Mouse (Mus musculus) lung, embryonic 15.5 days (tissue): ENCODE data around the gene Pdcd2. TPM values are rescaled to one million over a fixed set of nuclear protein-coding genes. Genes with fewer than 3 reads are reported as not detected.

Source experiments
- ATAC-seq: fragments of 200-750 bp; cut with Nextera tagmentation; 2 replicates; pipeline ENCODE4 v1.8.0; 2017; ENCODE audit warnings: moderate number of reproducible peaks, borderline replicate concordance; ENCODE audit not compliant: low FRiP score, low TSS enrichment; ENCODE audit errors: extremely low read depth
- H3K27ac ChIP-seq: fragments of 300-500 bp; sonication (generic); 2 replicates; pipeline ENCODE4 v1.5.1; 2015; ENCODE audit warnings: moderate library complexity, mild to moderate bottlenecking, inconsistent platforms
- H3K27me3 ChIP-seq: fragments of 300-500 bp; sonication (generic); 2 replicates; pipeline ENCODE4 v1.6.1; 2015; ENCODE audit warnings: inconsistent platforms
- H3K36me3 ChIP-seq: fragments of 300-500 bp; sonication (generic); 2 replicates; pipeline ENCODE4 v1.6.1; 2015; ENCODE audit warnings: inconsistent platforms
- H3K4me1 ChIP-seq: fragments of 300-500 bp; sonication (generic); 2 replicates; pipeline ENCODE4 v1.6.1; 2015; ENCODE audit warnings: inconsistent platforms
- H3K4me2 ChIP-seq: fragments of 300-500 bp; sonication (generic); 2 replicates; pipeline ENCODE4 v1.6.1; 2015; ENCODE audit warnings: inconsistent platforms, mild to moderate bottlenecking, moderate library complexity
- H3K4me3 ChIP-seq: fragments of 300-500 bp; sonication (generic); 2 replicates; pipeline ENCODE4 v1.5.1; 2015; ENCODE audit warnings: mild to moderate bottlenecking, inconsistent platforms
- H3K9ac ChIP-seq: fragments of 300-500 bp; sonication (generic); 2 replicates; pipeline ENCODE4 v1.6.1; 2015; ENCODE audit warnings: inconsistent platforms
- H3K9me3 ChIP-seq: fragments of 300-500 bp; sonication (generic); 2 replicates; pipeline ENCODE4 v1.6.1; 2016; ENCODE audit warnings: inconsistent platforms
- WGBS: fragments of 180-500 bp; shearing (Covaris S2); methylation state at CpG from one replicate; pipeline ENCODE4 v1.1.7; 2015; 5-methylcytosine and 5-hydroxymethylcytosine counted together
- polyA plus RNA-seq: library from polyadenylated mRNA; unstranded; fragments of >200 nt; fragmentation: Nextera tagmentation; extraction: Ambion mirVana; gene quantifications from 2 replicates; pipeline ENCODE4 v1.2.1, GENCODE M21; 2015

Gene Pdcd2
- polyA plus RNA-seq, 1 experiment from 2014 or later, result 36.5 TPM

- Histone ChIP-seq H3K4me3 (peak overlapping the region; percentile 93), H3K9me3 (no peaks in the 10 kb centered on the region), H3K9ac (peak overlapping the region; percentile 80), H3K27me3 (no peaks in the 10 kb centered on the region), H3K4me2 (peak overlapping the region; percentile 79), H3K36me3 (peaks cover 13% of the 10 kb centered on the region), H3K4me1 (peaks cover 34% of the 10 kb centered on the region), H3K27ac (peak overlapping the region; percentile 95)
- under 1% methylated on average over 50 of the region's 50 CpGs for WGBS
- ATAC-seq, result peak; percentile 92
Measured at GRCm38 (mm10) chr17:15497882-15498752, 29.0 kb downstream of the Pdcd2 start.

DNA sequence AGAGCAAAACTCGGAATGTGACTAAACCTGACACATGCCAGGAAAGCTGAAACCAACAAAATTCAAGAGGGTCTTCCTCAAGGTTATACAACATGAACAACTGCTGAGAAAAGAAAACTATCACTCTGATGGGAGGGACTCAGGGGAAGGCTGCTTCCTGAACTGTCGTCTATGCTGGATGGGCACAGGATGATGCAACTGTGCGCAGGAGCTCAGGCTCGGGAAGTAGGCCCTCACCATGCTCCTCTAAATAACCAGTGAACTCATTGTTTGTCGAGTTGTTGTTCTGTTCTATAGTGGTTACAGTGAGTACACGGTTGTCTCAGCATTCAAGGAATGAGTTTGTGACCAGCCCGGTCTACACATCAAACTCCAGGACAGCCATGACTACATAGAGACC is 36.6 kb downstream of the Pdcd2 start:
- no peaks in the 10 kb centered on the region for H3K9me3 ChIP-seq
- H3K9ac ChIP-seq, result no peak overlapping the region
- 87% methylated on average over 7 of the region's 7 CpGs for whole genome bisulfite sequencing
- H3K4me3 ChIP-seq, result no peak overlapping the region
- H3K4me1 ChIP-seq, result no peaks in the 10 kb centered on the region
- peaks cover 51% of the 10 kb centered on the region for H3K36me3 ChIP-seq
- no peak for ATAC-seq
- no peak overlapping the region for H3K4me2 ChIP-seq
- H3K27me3 ChIP-seq, result no peaks in the 10 kb centered on the region
- no peak overlapping the region for H3K27ac ChIP-seq

DNA sequence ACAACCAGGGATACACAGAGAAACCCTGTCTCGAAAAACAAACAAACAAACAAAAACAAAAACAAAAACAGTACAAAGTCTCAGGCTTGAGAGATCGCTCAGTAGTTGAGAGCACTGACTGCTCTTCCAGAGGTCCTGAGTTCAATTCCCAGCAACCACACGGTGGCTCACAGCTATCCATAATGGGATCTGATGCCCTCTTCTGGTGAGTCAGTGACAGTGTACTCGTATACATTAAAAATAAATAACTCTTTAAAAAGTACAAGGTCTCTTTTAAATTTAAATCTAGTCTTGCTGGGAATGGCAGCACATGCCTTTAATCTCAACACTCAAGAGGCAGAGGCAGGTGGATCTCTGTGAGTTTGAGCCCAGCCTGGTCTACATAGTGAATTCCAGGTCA is 54.4 kb downstream of the Pdcd2 start:
- peaks cover 72% of the 10 kb centered on the region for H3K36me3 ChIP-seq
- no peaks in the 10 kb centered on the region for H3K9me3 ChIP-seq
- H3K4me1 ChIP-seq, result no peaks in the 10 kb centered on the region
- no peak for ATAC-seq
- no peak overlapping the region for H3K4me2 ChIP-seq
- no peaks in the 10 kb centered on the region for H3K27me3 ChIP-seq
- H3K9ac ChIP-seq, result no peak overlapping the region
- 85% methylated on average over 4 of the region's 4 CpGs for WGBS
- no peak overlapping the region for H3K27ac ChIP-seq
- H3K4me3 ChIP-seq, result no peak overlapping the region

Other genes with a start within 250 kb of the Pdcd2 start
- gene Dll1, start 150.4 kb downstream of the Pdcd2 start, polyA plus RNA-seq, result 4.5 and 6.4 TPM in 2 replicates
- gene Fam120b, start 131.1 kb downstream of the Pdcd2 start, polyA plus RNA-seq, result 26.1 and 26.8 TPM in 2 replicates
- gene Psmb1, start 27.6 kb downstream of the Pdcd2 start, polyA plus RNA-seq, result 262 and 270 TPM in 2 replicates
- gene Tbp, start 27.4 kb downstream of the Pdcd2 start, polyA plus RNA-seq, result 46.5 and 48.7 TPM in 2 replicates
- gene Prdm9, start 37.1 kb upstream of the Pdcd2 start, polyA plus RNA-seq, result 2.2 and 2.6 TPM in 2 replicates
- 30.2 and 30.5 TPM in 2 replicates for gene Chd1, start 177.7 kb upstream of the Pdcd2 start, polyA plus RNA-seq